In the genomic region with DNA sequence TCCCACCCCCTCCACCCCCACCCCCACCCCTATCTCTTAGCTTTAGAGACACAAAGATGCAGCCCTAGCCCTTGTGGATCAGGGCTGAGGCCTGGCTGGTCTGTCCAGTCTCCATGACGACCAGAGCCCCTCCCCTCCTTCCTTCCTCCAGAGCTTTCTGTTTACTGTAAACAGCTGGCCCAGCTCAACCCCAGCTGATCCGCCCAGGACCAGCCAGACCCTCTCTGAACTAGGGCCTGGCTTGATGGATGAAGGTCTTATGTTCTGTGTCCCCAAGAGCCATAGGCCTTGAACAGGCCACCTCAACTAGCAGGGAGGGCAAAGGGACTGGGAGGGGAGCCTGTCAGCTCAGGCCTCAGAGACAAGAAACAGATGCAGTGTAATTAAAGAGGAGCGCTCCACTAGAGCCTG, we compare ENCODE assay signal across 9 mouse cellular contexts. TPM values are rescaled to one million over a fixed set of nuclear protein-coding genes. Genes with fewer than 3 reads are reported as not detected.
DNase-seq lines count a peak whose midpoint lies in the region; ATAC-seq lines count a peak whose summit lies in the region.
"Had no signal": no experiment of that assay in that cellular context is flagged by ENCODE, and none has a peak within 500 bp of the region (broad histone marks: within the 10 kb centered on the region; RNA-seq: fewer than 3 reads in every experiment).

No protein-coding gene starts in this region.

- H3K4me3 ChIP-seq in embryonic facial prominence, embryonic 12.5 days: no peak overlapping the region
- no peak overlapping the region for H3K4me3 ChIP-seq in kidney, embryonic 14.5 days (ENCODE audit: low read length)
- H3K4me3 ChIP-seq: megakaryocyte, embryonic 14.5 days had no signal

- peak; percentile 49 to 71 for DNase-seq in adrenal gland, postnatal 36 days
- DNase-seq in lung, postnatal 25 days (ENCODE audit: low spot score): peak; percentile 79
- DNase-seq in frontal cortex, adult 2 months (ENCODE audit: extremely low spot score in 1 of 2, low spot score in 1 of 2): no peak
- no peak for DNase-seq in adipocyte (ENCODE audit: low spot score)
- no peak for DNase-seq in gastrocnemius, postnatal 14 days
- DNase-seq in cerebellum, postnatal 4 days (ENCODE audit: low spot score in 2 of 2): no peak

- no peaks in the 10 kb centered on the region for H3K9me3 ChIP-seq in embryonic facial prominence, embryonic 12.5 days
- H3K9me3 ChIP-seq in kidney, embryonic 14.5 days (ENCODE audit: control insufficient read depth, low read length): no peaks in the 10 kb centered on the region
- H3K9me3 ChIP-seq: megakaryocyte, embryonic 14.5 days had no signal

- intact Hi-C loops in gastrocnemius, postnatal 14 days (cut with DNase I; ENCODE audit: low total_unique reads): loop anchor here (5.0 kb wide), 1 partner anchor 32 kb away; no protein-coding TSS in a partner anchor

- peak; percentile 35; the same call in 1 of the 2 replicates for ATAC-seq in embryonic facial prominence, embryonic 12.5 days (ENCODE audit: insufficient number of reproducible peaks, insufficient read depth, low FRiP score, low TSS enrichment)
- ATAC-seq in kidney, embryonic 14.5 days (ENCODE audit: low FRiP score, low TSS enrichment): peak; percentile 81

- peaks cover 16% of the 10 kb centered on the region for H3K4me1 ChIP-seq in embryonic facial prominence, embryonic 12.5 days
- peaks cover 27% of the 10 kb centered on the region for H3K4me1 ChIP-seq in kidney, embryonic 14.5 days (ENCODE audit: control insufficient read depth, insufficient read depth, low read length)

- H3K9ac ChIP-seq in embryonic facial prominence, embryonic 12.5 days: no peak overlapping the region
- H3K9ac ChIP-seq in kidney, embryonic 14.5 days (ENCODE audit: low read depth, low read length): no peak overlapping the region

- H3K36me3 ChIP-seq in embryonic facial prominence, embryonic 12.5 days: no peaks in the 10 kb centered on the region
- no peaks in the 10 kb centered on the region for H3K36me3 ChIP-seq in kidney, embryonic 14.5 days (ENCODE audit: control insufficient read depth, insufficient read depth, low read length)

- H3K27ac ChIP-seq in embryonic facial prominence, embryonic 12.5 days: no peak overlapping the region
- no peak overlapping the region for H3K27ac ChIP-seq in kidney, embryonic 14.5 days (ENCODE audit: low read depth, low read length)

- H3K27me3 ChIP-seq in embryonic facial prominence, embryonic 12.5 days: no peaks in the 10 kb centered on the region
- H3K27me3 ChIP-seq in kidney, embryonic 14.5 days (ENCODE audit: control insufficient read depth, insufficient read depth, low read length): no peaks in the 10 kb centered on the region

- WGBS in embryonic facial prominence, embryonic 12.5 days: 19% methylated on average over 2 of the region's 3 CpGs
- 25% methylated on average over 3 of the region's 3 CpGs for WGBS in kidney, embryonic 14.5 days

- no peak overlapping the region for H3K4me2 ChIP-seq in embryonic facial prominence, embryonic 12.5 days (replicated peaks)
- no peak overlapping the region for H3K4me2 ChIP-seq in kidney, embryonic 14.5 days (replicated peaks; ENCODE audit: low read depth, low read length)

RNA-seq across cellular contexts. Expression of a gene that starts 16.3 kb away (rescaled TPM):
- total RNA-seq in adrenal gland, postnatal 36 days (2021): 10 to 100 TPM; 20.4 to 24.5 TPM
- polyA plus RNA-seq in embryonic facial prominence, embryonic 12.5 days (2016; fragmentation: Nextera tagmentation; extraction: Ambion mirVana): 23.8 and 23.9 TPM in 2 replicates
- polyA plus RNA-seq in kidney, embryonic 14.5 days (2014; fragmentation: Nextera tagmentation; extraction: Ambion mirVana): 7.1 and 13.3 TPM in 2 replicates
- polyA plus RNA-seq in frontal cortex, adult 2 months (2012; rRNA removed): 28.6 and 28.8 TPM in 2 replicates
- 1 to 10 TPM; 8.3 to 8.9 TPM for total RNA-seq in gastrocnemius, postnatal 14 days (2021)

RNA-seq across cellular contexts. Expression of a gene that starts 20.8 kb away (rescaled TPM):
- 10 to 100 TPM in 1 of 2 experiments, 1 to 10 TPM in 1; 7.2 to 10.6 TPM for total RNA-seq in adrenal gland, postnatal 36 days (2021)
- polyA plus RNA-seq in embryonic facial prominence, embryonic 12.5 days (2016; fragmentation: Nextera tagmentation; extraction: Ambion mirVana): 5.1 and 5.7 TPM in 2 replicates
- polyA plus RNA-seq in kidney, embryonic 14.5 days (2014; fragmentation: Nextera tagmentation; extraction: Ambion mirVana): 4.9 and 8.3 TPM in 2 replicates
- 3.3 and 4.2 TPM in 2 replicates for polyA plus RNA-seq in frontal cortex, adult 2 months (2012; rRNA removed)
- 10 to 100 TPM; 10.4 to 12.9 TPM for total RNA-seq in gastrocnemius, postnatal 14 days (2021)

RNA-seq across cellular contexts. Expression of a gene that starts 33.7 kb away (rescaled TPM):
- total RNA-seq in adrenal gland, postnatal 36 days (2021): under 1 TPM; 0.36 to 0.60 TPM
- polyA plus RNA-seq in embryonic facial prominence, embryonic 12.5 days (2016; fragmentation: Nextera tagmentation; extraction: Ambion mirVana): 5.7 and 6.9 TPM in 2 replicates
- polyA plus RNA-seq in kidney, embryonic 14.5 days (2014; fragmentation: Nextera tagmentation; extraction: Ambion mirVana): 0.23 and 0.61 TPM in 2 replicates
- 6.2 and 6.5 TPM in 2 replicates for polyA plus RNA-seq in frontal cortex, adult 2 months (2012; rRNA removed)
- not detected for total RNA-seq in gastrocnemius, postnatal 14 days (2021)

RNA-seq across cellular contexts. Expression of a gene that starts 46.2 kb away (rescaled TPM):
- total RNA-seq in adrenal gland, postnatal 36 days (2021): 1 to 10 TPM; 4.6 to 9.3 TPM
- 0.79 and 1.0 TPM in 2 replicates for polyA plus RNA-seq in embryonic facial prominence, embryonic 12.5 days (2016; fragmentation: Nextera tagmentation; extraction: Ambion mirVana)
- polyA plus RNA-seq in kidney, embryonic 14.5 days (2014; fragmentation: Nextera tagmentation; extraction: Ambion mirVana): 0.38 and 1.0 TPM in 2 replicates
- polyA plus RNA-seq in frontal cortex, adult 2 months (2012; rRNA removed): 7.1 and 7.6 TPM in 2 replicates
- total RNA-seq in gastrocnemius, postnatal 14 days (2021): 10 to 100 TPM; 10.5 to 47.4 TPM

Comparison
In these comparisons a context has a peak if more than half of its experiments do, and no peak if none do; other contexts are left out.
1. DNase-seq: peak in adrenal gland, postnatal 36 days (2 of 2) and lung, postnatal 25 days (single experiment); none in frontal cortex, adult 2 months (0 of 2), adipocyte (single experiment), gastrocnemius, postnatal 14 days (single experiment) and cerebellum, postnatal 4 days (0 of 2).